Mouse (Mus musculus): ENCODE data around the gene Xaf1. TPM values are rescaled to one million over a fixed set of nuclear protein-coding genes. Genes with fewer than 3 reads are reported as not detected.

The Xaf1 gene
- total RNA-seq, 2 experiments from 2014 or later = 2.3 to 2.8 TPM

GRCm38 (mm10) chr11:72361385-72362346 lies 60.2 kb downstream of the Xaf1 start:
- peak; percentile 39 for DNase-seq (ENCODE audit: low spot score)

- DNase-seq (ENCODE audit: low spot score) = no peak
Observed at GRCm38 (mm10) chr11:72362347-72362741, 60.9 kb downstream of the Xaf1 start, which contains the start of gene Tekt1. TSS of gene Tekt1 (minus strand) at chr11:72362442.

Other genes with a start within 250 kb of the Xaf1 start
- 1 to 10 TPM; 2.0 to 2.3 TPM for gene Pitpnm3, start 165.9 kb upstream of the Xaf1 start, total RNA-seq (2021)
- gene Gm43951, start 94.8 kb upstream of the Xaf1 start, total RNA-seq (2021) = under 1 TPM; 0.09 to 0.17 TPM
- 1 to 10 TPM in 1 of 2 experiments, under 1 TPM in 1; 0.83 to 1.0 TPM for gene 4933427D14Rik, start 94.2 kb upstream of the Xaf1 start, total RNA-seq (2021)
- gene Txndc17, start 94.1 kb upstream of the Xaf1 start, total RNA-seq (2021) = 10 to 100 TPM; 31.7 to 34.4 TPM
- 1 to 10 TPM; 6.9 to 7.1 TPM for gene Med31, start 86.0 kb upstream of the Xaf1 start, total RNA-seq (2021)
- gene Slc13a5, start 34.4 kb upstream of the Xaf1 start, total RNA-seq (2021) = not detected
- gene Fbxo39, start 12.8 kb downstream of the Xaf1 start, total RNA-seq (2021) = not detected
- gene Tekt1, start 60.8 kb downstream of the Xaf1 start, total RNA-seq (2021) = 1 to 10 TPM; 1.6 to 3.4 TPM
- 100 to 1,000 TPM; 311 to 327 TPM for gene Smtnl2, start 110.1 kb downstream of the Xaf1 start, total RNA-seq (2021)
- gene Ggt6, start 133.9 kb downstream of the Xaf1 start, total RNA-seq (2021) = 1 to 10 TPM; 2.1 to 2.3 TPM
- 10 to 100 TPM; 54.7 to 63.3 TPM for gene Mybbp1a, start 139.7 kb downstream of the Xaf1 start, total RNA-seq (2021)
- gene Spns2, start 188.3 kb downstream of the Xaf1 start, total RNA-seq (2021) = 10 to 100 TPM; 26.5 to 42.7 TPM
- gene Spns3, start 248.9 kb downstream of the Xaf1 start, total RNA-seq (2021) = under 1 TPM; 0.19 to 0.39 TPM

All from gastrocnemius, adult 18-20 months (tissue).